Mouse (Mus musculus) forebrain, embryonic 14.5 days (tissue): ENCODE measurements around the gene Ilkap. TPM values are rescaled to one million over a fixed set of nuclear protein-coding genes. Genes with fewer than 3 reads are reported as not detected.

ENCODE experiments used
- ATAC-seq: fragments of 200-750 bp; cut with Nextera tagmentation; 2 replicates; pipeline ENCODE4 v1.8.0; 2017; ENCODE audit warnings: mild to moderate bottlenecking, moderate library complexity
- DNase-seq: peaks from one replicate; pipeline ENCODE4 v3.0.0-alpha.2; 2015; ENCODE audit warnings: low spot score
- H3K27ac ChIP-seq: fragments of 300-500 bp; sonication (generic); 2 replicates; pipeline ENCODE4 v1.5.1; 2014; ENCODE audit warnings: low read depth, mild to moderate bottlenecking, control low read depth, low read length, moderate library complexity
- H3K27me3 ChIP-seq: fragments of 300-500 bp; sonication (generic); replicated peaks from 2 replicates; pipeline ENCODE4 v1.6.1; 2014; ENCODE audit warnings: low read length, control low read depth, mixed read lengths; ENCODE audit not compliant: control insufficient read depth, insufficient read depth
- H3K36me3 ChIP-seq: fragments of 300-500 bp; sonication (generic); 2 replicates; pipeline ENCODE4 v1.6.1; 2014; ENCODE audit warnings: low read length, control low read depth; ENCODE audit not compliant: control insufficient read depth, insufficient read depth
- H3K4me1 ChIP-seq: fragments of 300-500 bp; sonication (generic); 2 replicates; pipeline ENCODE4 v1.6.1; 2014; ENCODE audit warnings: antibody characterized with exemption, low read length, control low read depth; ENCODE audit not compliant: control insufficient read depth, insufficient read depth
- H3K4me2 ChIP-seq: fragments of 300-500 bp; sonication (generic); 2 replicates; pipeline ENCODE4 v1.6.1; 2014; ENCODE audit warnings: mild to moderate bottlenecking, control low read depth, low read length
- H3K4me3 ChIP-seq: fragments of 300-500 bp; sonication (generic); 2 replicates; pipeline ENCODE4 v1.5.1; 2014; ENCODE audit warnings: low read depth, low read length, control low read depth
- H3K9ac ChIP-seq: fragments of 300-500 bp; sonication (generic); 2 replicates; pipeline ENCODE4 v1.6.1; 2014; ENCODE audit warnings: mild to moderate bottlenecking, low read length, control low read depth, moderate library complexity
- H3K9me3 ChIP-seq: fragments of 300-500 bp; sonication (generic); replicated peaks from 2 replicates; pipeline ENCODE4 v1.6.1; 2016; ENCODE audit warnings: low read length, control low read depth, mixed read lengths; ENCODE audit not compliant: control insufficient read depth
- WGBS: fragments of 180-500 bp; shearing (Covaris S2); extraction: QIAGEN DNeasy Blood & Tissue Kit; methylation state at CpG from one replicate; pipeline ENCODE4 v1.1.7; 2014; 5-methylcytosine and 5-hydroxymethylcytosine counted together
- polyA plus RNA-seq: library from polyadenylated mRNA; unstranded; fragments of >200 nt; fragmentation: Nextera tagmentation; extraction: Ambion mirVana; gene quantifications from 2 replicates; pipeline ENCODE4 v1.2.1, GENCODE M21; 2014

Ilkap gene
- polyA plus RNA-seq, 1 experiment from 2014 or later, result 151 TPM

- H3K36me3 ChIP-seq, result no peaks in the 10 kb centered on the region
- H3K27ac ChIP-seq, result no peak overlapping the region
- no peaks in the 10 kb centered on the region for H3K27me3 ChIP-seq
- H3K4me3 ChIP-seq, result no peak overlapping the region
- no peaks in the 10 kb centered on the region for H3K9me3 ChIP-seq
- H3K4me2 ChIP-seq, result no peak overlapping the region
- WGBS, result 54% methylated on average over 4 of the region's 4 CpGs
- H3K9ac ChIP-seq, result no peak overlapping the region
- DNase-seq, result no peak
- no peaks in the 10 kb centered on the region for H3K4me1 ChIP-seq
- ATAC-seq, result no peak
These were observed 66.5 kb downstream of the Ilkap start for GRCm38 (mm10) chr1:91332102-91332501.

GRCm38 (mm10) chr1:91325488-91326042 is 73.0 kb downstream of the Ilkap start:
- WGBS, result 81% methylated on average over 4 of the region's 4 CpGs
- no peaks in the 10 kb centered on the region for H3K9me3 ChIP-seq
- ATAC-seq, result no peak

GRCm38 (mm10) chr1:91324646-91325045 is 74.0 kb downstream of the Ilkap start:
- DNase-seq, result no peak
- no peak overlapping the region for H3K9ac ChIP-seq
- H3K4me2 ChIP-seq, result no peak overlapping the region
- 62% methylated on average over 2 of the region's 2 CpGs for whole genome bisulfite sequencing
- no peak overlapping the region for H3K4me3 ChIP-seq
- H3K27ac ChIP-seq, result no peak overlapping the region
- ATAC-seq, result no peak
- no peaks in the 10 kb centered on the region for H3K27me3 ChIP-seq
- no peaks in the 10 kb centered on the region for H3K36me3 ChIP-seq
- H3K9me3 ChIP-seq, result no peaks in the 10 kb centered on the region
- no peaks in the 10 kb centered on the region for H3K4me1 ChIP-seq

More at GRCm38 (mm10) chr1:91325488-91326042, 73.0 kb downstream of the Ilkap start:
- DNase-seq, result no peak
- H3K27me3 ChIP-seq, result no peaks in the 10 kb centered on the region
- H3K4me2 ChIP-seq, result no peak overlapping the region
- H3K27ac ChIP-seq, result no peak overlapping the region
- no peaks in the 10 kb centered on the region for H3K36me3 ChIP-seq
- no peak overlapping the region for H3K9ac ChIP-seq
- H3K4me3 ChIP-seq, result no peak overlapping the region
- no peaks in the 10 kb centered on the region for H3K4me1 ChIP-seq

Other genes with a start within 250 kb of the Ilkap start
- gene Ramp1, start 219.0 kb downstream of the Ilkap start, polyA plus RNA-seq, result 2.6 and 3.0 TPM in 2 replicates
- gene Ube2f, start 148.5 kb downstream of the Ilkap start, polyA plus RNA-seq, result 73.0 and 78.8 TPM in 2 replicates
- 6.3 and 7.3 TPM in 2 replicates for gene Scly, start 100.5 kb downstream of the Ilkap start, polyA plus RNA-seq
- gene Espnl, start 76.7 kb downstream of the Ilkap start, polyA plus RNA-seq, result 0.08 and 0.09 TPM in 2 replicates
- gene Klhl30, start 47.8 kb downstream of the Ilkap start, polyA plus RNA-seq, result 0.05 and 0.06 TPM in 2 replicates
- 0.12 and 0.27 TPM in 2 replicates for gene Erfe, start 32.4 kb downstream of the Ilkap start, polyA plus RNA-seq
- 217 and 240 TPM in 2 replicates for gene Hes6, start 15.2 kb upstream of the Ilkap start, polyA plus RNA-seq
- gene Per2, start 60.5 kb upstream of the Ilkap start, polyA plus RNA-seq, result 2.6 and 4.5 TPM in 2 replicates
- gene Traf3ip1, start 95.8 kb upstream of the Ilkap start, polyA plus RNA-seq, result 6.1 and 6.5 TPM in 2 replicates
- 11.3 and 14.7 TPM in 2 replicates for gene Asb1, start 141.7 kb upstream of the Ilkap start, polyA plus RNA-seq